Mouse (Mus musculus) E14TG2a.4 (cell line): ENCODE data around the gene Arel1.

Experiments used
- CTCF ChIP-seq: conservative IDR thresholded peaks from 2 replicates; pipeline ENCODE4 v1.5.1; 2014; ENCODE audit warnings: low read length
- NANOG ChIP-seq: IDR thresholded peaks from 2 replicates; pipeline ENCODE4 v1.6.1; 2014; ENCODE audit warnings: borderline replicate concordance, low read length, mixed read lengths
- POU5F1 ChIP-seq: IDR thresholded peaks from 2 replicates; pipeline ENCODE4 v1.6.1; 2014; ENCODE audit warnings: low read length, borderline replicate concordance

DNA sequence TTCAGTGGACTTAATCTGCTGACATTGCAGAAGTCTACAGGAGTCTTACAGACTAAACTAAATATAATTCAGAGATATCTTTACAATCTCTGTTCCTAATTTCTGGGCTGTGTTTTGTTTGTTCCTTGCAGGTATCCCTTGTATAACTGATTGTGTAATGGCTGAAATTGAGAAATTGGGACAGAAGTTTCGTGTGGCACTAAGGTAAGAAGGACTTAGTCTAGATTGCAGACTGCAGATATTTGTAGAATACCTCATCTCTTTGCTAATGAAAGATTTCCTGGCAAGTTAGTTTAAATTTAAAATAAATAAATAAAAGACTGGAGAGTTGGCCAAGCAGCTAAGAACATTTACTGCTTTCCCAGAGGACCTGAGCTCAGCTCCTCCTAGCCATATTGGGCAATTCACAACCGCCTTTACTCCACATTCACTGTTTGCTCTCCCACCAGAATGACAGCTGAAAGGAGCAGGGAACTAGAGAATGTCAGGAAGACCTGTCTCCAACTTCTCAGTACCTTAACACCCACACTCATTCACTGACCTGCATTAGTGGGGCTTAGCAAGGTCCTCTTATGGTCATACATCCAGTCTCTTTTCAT, 8.7 kb upstream of the Arel1 start:
- TF ChIP-seq CTCF (no peak), NANOG (no peak), POU5F1 (no peak)
